Mouse (Mus musculus): ENCODE results near the gene Kbtbd13. TPM values are rescaled to one million over a fixed set of nuclear protein-coding genes. Genes with fewer than 3 reads are reported as not detected.
A peak's percentile ranks its signal among the peaks of the same experiment; 100 is the strongest.

The Kbtbd13 gene
- polyA plus RNA-seq, 1 experiment from 2014 or later: 0.48 TPM

DNA sequence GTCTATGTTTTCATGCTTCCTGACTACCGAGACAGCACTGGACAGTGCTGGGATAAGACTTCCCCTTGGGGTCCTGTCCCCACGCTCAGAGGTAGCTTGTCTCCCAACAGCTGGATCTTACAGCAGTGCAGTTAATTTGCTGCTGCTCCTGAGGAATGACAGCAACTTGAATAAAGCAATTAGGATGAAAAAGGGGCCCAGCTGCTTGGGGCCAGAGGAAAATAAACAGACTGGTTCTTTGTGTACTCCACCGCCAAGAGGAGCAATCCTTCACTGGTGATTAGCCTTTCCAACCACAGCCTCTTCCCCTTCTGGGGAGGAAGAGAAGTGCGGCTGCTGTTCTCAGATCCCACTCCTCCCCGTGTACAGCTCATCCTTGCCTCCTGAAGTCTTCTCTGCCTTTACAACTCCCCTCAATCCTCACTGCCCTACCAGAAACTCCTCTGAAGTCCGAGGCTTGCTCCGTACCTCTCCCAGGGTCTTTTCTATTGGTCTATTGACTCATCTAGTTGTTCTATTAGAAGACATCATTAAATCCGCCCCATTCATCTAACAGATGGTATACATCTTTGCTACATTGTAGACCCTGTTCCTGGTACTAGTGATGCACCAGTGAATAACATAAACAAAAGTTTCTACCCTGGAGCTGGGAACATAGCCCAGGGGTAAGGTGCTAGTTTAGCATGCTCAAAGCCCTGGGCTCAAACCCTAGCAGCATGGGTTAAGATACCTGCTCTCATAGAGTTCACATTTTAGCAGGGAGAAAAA, 4.9 kb downstream of the Kbtbd13 start:
- Histone ChIP-seq H3K9ac (ENCODE audit: low read length) (no peak overlapping the region), H3K4me1 (replicated peaks; ENCODE audit: control insufficient read depth, insufficient read depth, low read length) (0 out of 2 replicates have a peak, but pooled peaks cover 4% of the 10 kb centered on the region), H3K36me3 (ENCODE audit: control insufficient read depth, insufficient read depth, low read length) (no peaks in the 10 kb centered on the region), H3K27ac (ENCODE audit: low read depth, low read length) (0 out of 2 replicates have a peak overlapping the region, but pooled peaks have one; percentile 12), H3K9me3 (ENCODE audit: control insufficient read depth, low read length) (no peaks in the 10 kb centered on the region), H3K4me3 (ENCODE audit: low read depth, low read length) (no peak overlapping the region), H3K27me3 (ENCODE audit: control insufficient read depth, insufficient read depth, low read length) (peaks cover 17% of the 10 kb centered on the region), H3K4me2 (ENCODE audit: low read depth, low read length, severe bottlenecking) (no peak overlapping the region)
- DNase-seq (ENCODE audit: low spot score) (no peak), ATAC-seq (replicated peaks; ENCODE audit: low FRiP score) (no peak)
- WGBS: 34% methylated on average over 8 of the region's 8 CpGs

DNA sequence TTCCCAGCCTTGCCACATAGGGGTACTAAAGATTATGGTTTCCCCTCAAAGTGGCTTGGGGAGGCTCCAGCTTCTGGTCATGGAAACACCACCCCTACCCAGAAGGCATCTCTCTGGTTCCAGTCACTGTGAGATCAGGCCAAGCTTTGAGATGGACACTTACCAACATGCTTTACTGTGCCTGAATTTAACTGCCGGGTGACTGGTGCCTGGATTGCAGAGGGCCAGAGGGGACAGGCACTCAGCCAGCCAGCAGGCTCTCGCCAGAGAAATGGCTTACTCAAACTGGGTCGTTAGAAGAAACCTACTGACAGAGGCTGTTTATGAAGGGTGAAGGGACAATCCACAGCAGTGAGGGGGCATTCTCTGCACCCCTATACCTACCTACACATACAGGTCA, 7.2 kb downstream of the Kbtbd13 start:
- Histone ChIP-seq H3K27ac (ENCODE audit: low read depth, low read length) (no peak overlapping the region), H3K4me1 (replicated peaks; ENCODE audit: control insufficient read depth, insufficient read depth, low read length) (0 out of 2 replicates have a peak, but pooled peaks cover 4% of the 10 kb centered on the region), H3K4me3 (ENCODE audit: low read depth, low read length) (no peak overlapping the region), H3K27me3 (ENCODE audit: control insufficient read depth, insufficient read depth, low read length) (no peaks in the 10 kb centered on the region), H3K9me3 (ENCODE audit: control insufficient read depth, low read length) (no peaks in the 10 kb centered on the region), H3K4me2 (ENCODE audit: low read depth, low read length, severe bottlenecking) (no peak overlapping the region), H3K9ac (ENCODE audit: low read length) (no peak overlapping the region), H3K36me3 (ENCODE audit: control insufficient read depth, insufficient read depth, low read length) (no peaks in the 10 kb centered on the region)
- WGBS: 68% methylated on average over 3 of the region's 3 CpGs
- ATAC-seq (replicated peaks; ENCODE audit: low FRiP score) (no peak), DNase-seq (ENCODE audit: low spot score) (no peak)

DNA sequence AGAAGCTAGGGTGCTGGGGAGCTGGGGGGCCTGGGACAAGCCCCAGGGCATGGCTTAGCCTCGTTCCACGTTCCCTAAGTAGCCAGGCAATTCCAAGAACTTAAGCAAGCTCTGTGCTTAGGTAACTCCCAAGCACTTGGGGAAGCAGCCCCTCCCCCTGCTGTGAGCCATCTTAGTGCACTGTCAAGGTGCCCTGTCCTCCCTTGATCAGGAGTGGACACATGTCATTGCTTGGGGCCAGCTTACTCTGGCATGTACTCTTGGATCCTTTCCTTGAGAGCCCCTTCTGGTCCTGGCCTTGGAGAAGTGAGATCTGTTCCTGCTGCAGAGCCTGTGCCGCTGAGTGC, 8.7 kb downstream of the Kbtbd13 start:
- ATAC-seq (replicated peaks; ENCODE audit: low FRiP score) (no peak), DNase-seq (ENCODE audit: low spot score) (no peak)
- Histone ChIP-seq H3K27me3 (ENCODE audit: control insufficient read depth, insufficient read depth, low read length) (no peaks in the 10 kb centered on the region), H3K4me2 (ENCODE audit: low read depth, low read length, severe bottlenecking) (no peak overlapping the region), H3K36me3 (ENCODE audit: control insufficient read depth, insufficient read depth, low read length) (no peaks in the 10 kb centered on the region), H3K4me1 (replicated peaks; ENCODE audit: control insufficient read depth, insufficient read depth, low read length) (0 out of 2 replicates have a peak, but pooled peaks cover 4% of the 10 kb centered on the region), H3K4me3 (ENCODE audit: low read depth, low read length) (no peak overlapping the region), H3K27ac (ENCODE audit: low read depth, low read length) (no peak overlapping the region), H3K9me3 (ENCODE audit: control insufficient read depth, low read length) (no peaks in the 10 kb centered on the region), H3K9ac (ENCODE audit: low read length) (no peak overlapping the region)
- WGBS: 48% methylated on average over 3 of the region's 3 CpGs

DNA sequence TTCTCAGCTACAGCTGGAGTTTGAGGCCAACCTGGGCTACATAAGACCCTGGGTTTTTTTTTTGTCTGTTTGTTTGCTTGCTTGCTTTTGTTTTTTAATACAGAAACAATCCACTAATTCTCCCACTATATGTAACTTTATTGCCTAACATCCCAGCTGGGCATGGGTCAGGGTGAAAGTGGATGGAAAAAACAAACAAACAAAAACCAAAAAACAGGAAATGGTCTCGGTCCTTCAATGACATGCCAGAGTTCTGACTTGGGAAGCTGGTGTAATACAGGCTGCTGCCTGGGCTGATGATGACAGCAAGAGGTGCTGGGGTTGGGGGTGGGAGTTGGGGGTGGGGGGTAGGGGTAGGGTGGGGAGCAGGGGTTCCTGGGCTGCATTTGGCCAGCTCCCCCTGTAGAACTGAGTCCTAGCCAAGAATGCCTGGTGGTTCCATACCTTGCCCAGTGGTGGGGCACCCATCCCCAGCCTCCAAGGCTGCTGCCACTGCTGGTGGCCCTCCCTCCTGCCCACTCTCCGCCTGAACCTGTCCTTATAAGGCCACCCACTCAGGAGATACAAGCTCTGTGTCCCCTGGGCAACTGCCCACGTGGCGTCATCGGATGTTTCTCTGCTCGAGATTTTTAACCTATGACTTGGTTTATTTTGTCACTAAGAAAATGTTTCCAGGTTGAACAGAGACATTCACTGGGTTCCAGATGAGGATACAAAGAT, 9.3 kb downstream of the Kbtbd13 start:
- Histone ChIP-seq H3K4me1 (replicated peaks; ENCODE audit: control insufficient read depth, insufficient read depth, low read length) (0 out of 2 replicates have a peak, but pooled peaks cover 4% of the 10 kb centered on the region), H3K9ac (ENCODE audit: low read length) (no peak overlapping the region), H3K4me2 (ENCODE audit: low read depth, low read length, severe bottlenecking) (no peak overlapping the region), H3K36me3 (ENCODE audit: control insufficient read depth, insufficient read depth, low read length) (no peaks in the 10 kb centered on the region), H3K9me3 (ENCODE audit: control insufficient read depth, low read length) (no peaks in the 10 kb centered on the region), H3K27me3 (ENCODE audit: control insufficient read depth, insufficient read depth, low read length) (no peaks in the 10 kb centered on the region), H3K4me3 (ENCODE audit: low read depth, low read length) (no peak overlapping the region), H3K27ac (ENCODE audit: low read depth, low read length) (no peak overlapping the region)
- ATAC-seq (replicated peaks; ENCODE audit: low FRiP score) (no peak), DNase-seq (ENCODE audit: low spot score) (no peak)
- WGBS: 73% methylated on average over 6 of the region's 6 CpGs

DNA sequence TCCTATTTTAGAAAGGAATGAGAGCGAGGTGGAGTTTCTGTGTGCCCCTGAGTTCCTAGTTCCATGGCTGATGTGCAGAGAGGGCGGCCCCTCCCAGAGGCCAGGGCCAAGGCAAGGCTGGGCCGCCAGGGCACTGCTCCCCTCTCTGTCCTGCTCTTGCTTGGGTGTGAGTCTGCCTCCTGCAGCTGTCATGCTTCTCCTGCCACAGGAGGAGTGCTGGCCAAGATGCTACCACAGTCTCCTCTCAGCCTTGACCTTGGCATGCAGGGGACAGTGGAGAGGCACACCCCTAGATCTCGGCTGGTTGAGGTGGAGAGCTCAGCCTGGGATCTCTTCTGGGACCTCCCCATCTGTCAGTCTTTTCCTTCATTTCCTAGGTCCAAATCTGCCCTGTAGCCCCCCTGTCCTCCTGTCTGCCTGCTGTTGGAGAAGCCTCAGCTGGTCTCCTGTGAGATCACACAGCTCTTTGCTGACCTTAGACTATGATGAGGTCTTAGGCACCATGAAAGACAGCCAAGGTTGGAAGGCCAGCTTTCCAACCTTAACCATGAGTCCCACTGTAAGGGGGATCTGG, 10.3 kb downstream of the Kbtbd13 start:
- H3K4me1 ChIP-seq (replicated peaks; ENCODE audit: control insufficient read depth, insufficient read depth, low read length): no peaks in the 10 kb centered on the region
- H3K9ac ChIP-seq (ENCODE audit: low read length): no peak overlapping the region
- no peaks in the 10 kb centered on the region for H3K9me3 ChIP-seq (ENCODE audit: control insufficient read depth, low read length)
- no peak for ATAC-seq (replicated peaks; ENCODE audit: low FRiP score)
- no peak for DNase-seq (ENCODE audit: low spot score)
- no peaks in the 10 kb centered on the region for H3K27me3 ChIP-seq (ENCODE audit: control insufficient read depth, insufficient read depth, low read length)
- H3K27ac ChIP-seq (ENCODE audit: low read depth, low read length): no peak overlapping the region
- H3K4me2 ChIP-seq (ENCODE audit: low read depth, low read length, severe bottlenecking): no peak overlapping the region
- no peaks in the 10 kb centered on the region for H3K36me3 ChIP-seq (ENCODE audit: control insufficient read depth, insufficient read depth, low read length)
- no peak overlapping the region for H3K4me3 ChIP-seq (ENCODE audit: low read depth, low read length)
- WGBS: 84% methylated on average over 4 of the region's 4 CpGs

DNA sequence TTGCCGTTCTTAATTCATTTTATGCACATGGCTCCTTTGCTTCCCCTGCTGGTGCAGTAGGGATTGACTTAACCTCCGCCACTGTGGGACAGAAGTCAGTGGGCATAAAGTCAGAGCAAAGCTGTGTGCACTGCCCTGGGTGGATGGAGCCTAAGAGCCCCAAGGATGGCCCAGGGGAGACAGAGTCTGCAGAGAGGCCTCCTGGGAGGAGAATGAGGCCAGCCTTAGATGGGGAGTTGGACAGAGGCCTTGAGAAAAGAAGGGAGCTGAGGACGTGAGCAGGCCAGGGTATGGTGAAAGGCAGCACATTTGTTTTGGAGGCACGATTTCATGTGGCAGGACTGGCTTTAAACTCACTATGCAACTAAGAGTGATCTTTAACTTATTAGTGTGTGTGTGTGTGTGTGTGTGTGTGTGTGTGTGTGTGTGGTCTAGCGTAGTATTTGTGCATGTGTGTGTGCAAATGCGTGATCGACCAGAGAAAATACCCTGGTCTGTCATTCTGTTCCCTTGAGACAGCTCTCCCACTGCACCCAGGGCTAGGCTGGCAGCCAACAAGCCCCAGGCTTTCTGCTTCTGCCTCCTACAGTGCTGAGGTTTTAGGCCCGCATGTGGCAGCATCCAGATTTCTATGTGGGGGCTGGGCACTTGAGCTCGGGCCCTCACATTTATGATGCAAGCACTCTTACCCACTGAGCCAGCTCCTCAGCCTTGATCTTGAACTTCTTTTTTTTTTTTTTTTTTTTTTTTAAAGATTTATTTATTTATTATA, 16.1 kb downstream of the Kbtbd13 start:
- WGBS: 91% methylated on average over 9 of the region's 9 CpGs
- H3K27me3 ChIP-seq (ENCODE audit: control insufficient read depth, insufficient read depth, low read length): no peaks in the 10 kb centered on the region
- no peak overlapping the region for H3K9ac ChIP-seq (ENCODE audit: low read length)
- no peak overlapping the region for H3K4me3 ChIP-seq (ENCODE audit: low read depth, low read length)
- H3K27ac ChIP-seq (ENCODE audit: low read depth, low read length): no peak overlapping the region
- no peak for ATAC-seq (replicated peaks; ENCODE audit: low FRiP score)
- no peak overlapping the region for H3K4me2 ChIP-seq (ENCODE audit: low read depth, low read length, severe bottlenecking)
- no peaks in the 10 kb centered on the region; the same call in 1 of the 2 replicates for H3K36me3 ChIP-seq (ENCODE audit: control insufficient read depth, insufficient read depth, low read length)
- no peak for DNase-seq (ENCODE audit: low spot score)
- H3K4me1 ChIP-seq (replicated peaks; ENCODE audit: control insufficient read depth, insufficient read depth, low read length): no peaks in the 10 kb centered on the region
- no peaks in the 10 kb centered on the region for H3K9me3 ChIP-seq (ENCODE audit: control insufficient read depth, low read length)

DNA sequence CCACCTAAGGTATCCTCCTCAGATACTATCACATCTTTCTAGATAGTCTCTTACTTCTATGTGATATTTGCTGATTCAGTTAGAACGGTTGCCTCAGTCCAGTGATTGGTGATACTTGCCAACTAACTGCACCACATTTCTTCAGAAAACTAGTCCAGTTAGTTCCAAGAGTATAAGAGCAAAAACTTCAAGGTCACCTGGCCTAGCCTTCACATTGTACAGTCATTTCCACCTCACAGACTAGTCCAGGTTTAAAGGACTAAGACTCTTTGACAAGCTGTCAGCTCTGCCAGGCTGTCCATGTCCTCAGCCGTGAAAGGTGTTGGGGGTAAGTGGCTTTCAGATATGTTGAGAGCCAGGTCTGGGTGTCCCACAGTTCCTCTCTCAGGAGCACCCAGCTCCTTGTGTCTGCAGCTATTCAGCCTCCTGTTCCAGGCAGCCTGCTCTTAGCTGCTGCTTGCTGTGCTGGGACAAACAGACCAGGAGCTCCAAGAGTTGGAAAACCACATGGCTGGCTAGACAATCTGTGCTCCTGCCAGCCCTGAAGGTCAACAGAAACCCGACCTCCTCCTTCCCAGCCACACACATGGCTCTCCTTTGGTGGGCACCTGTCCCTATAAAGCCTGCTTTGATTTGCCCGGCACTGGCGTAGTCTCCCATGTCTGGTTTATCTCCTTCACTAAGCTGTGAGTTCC, 16.8 kb downstream of the Kbtbd13 start:
- H3K4me2 ChIP-seq (ENCODE audit: low read depth, low read length, severe bottlenecking): no peak overlapping the region
- 84% methylated on average over 5 of the region's 5 CpGs for WGBS
- no peaks in the 10 kb centered on the region for H3K9me3 ChIP-seq (ENCODE audit: control insufficient read depth, low read length)
- H3K9ac ChIP-seq (ENCODE audit: low read length): no peak overlapping the region
- no peaks in the 10 kb centered on the region; the same call in 1 of the 2 replicates for H3K36me3 ChIP-seq (ENCODE audit: control insufficient read depth, insufficient read depth, low read length)
- no peaks in the 10 kb centered on the region for H3K27me3 ChIP-seq (ENCODE audit: control insufficient read depth, insufficient read depth, low read length)
- ATAC-seq (replicated peaks; ENCODE audit: low FRiP score) (no peak), DNase-seq (ENCODE audit: low spot score) (no peak)
- no peak overlapping the region for H3K27ac ChIP-seq (ENCODE audit: low read depth, low read length)
- H3K4me3 ChIP-seq (ENCODE audit: low read depth, low read length): no peak overlapping the region
- no peaks in the 10 kb centered on the region for H3K4me1 ChIP-seq (replicated peaks; ENCODE audit: control insufficient read depth, insufficient read depth, low read length)

DNA sequence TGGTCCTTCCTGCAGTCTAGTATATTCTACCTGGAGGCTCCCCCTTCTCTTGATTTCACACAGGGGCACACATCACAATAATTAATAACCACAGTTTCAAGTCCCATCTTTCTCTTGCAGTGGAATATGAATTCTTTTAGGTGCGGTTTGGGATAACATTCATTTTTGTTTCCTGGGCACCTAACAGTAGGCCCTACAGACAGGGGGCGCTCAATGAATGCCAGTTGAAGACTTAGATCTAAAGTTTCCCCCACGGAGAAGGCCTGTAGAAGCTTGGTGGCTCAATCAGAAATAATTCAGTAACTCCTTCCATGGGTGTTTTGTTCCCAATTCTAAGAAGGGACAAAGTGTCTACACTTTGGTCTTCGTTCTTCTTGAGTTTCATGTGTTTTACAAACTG, 19.0 kb downstream of the Kbtbd13 start:
- Histone ChIP-seq H3K4me2 (ENCODE audit: low read depth, low read length, severe bottlenecking) (no peak overlapping the region), H3K9me3 (ENCODE audit: control insufficient read depth, low read length) (no peaks in the 10 kb centered on the region), H3K36me3 (ENCODE audit: control insufficient read depth, insufficient read depth, low read length) (no peaks in the 10 kb centered on the region; the same call in 1 of the 2 replicates), H3K4me1 (replicated peaks; ENCODE audit: control insufficient read depth, insufficient read depth, low read length) (no peaks in the 10 kb centered on the region), H3K27me3 (ENCODE audit: control insufficient read depth, insufficient read depth, low read length) (no peaks in the 10 kb centered on the region), H3K27ac (ENCODE audit: low read depth, low read length) (no peak overlapping the region), H3K9ac (ENCODE audit: low read length) (no peak overlapping the region), H3K4me3 (ENCODE audit: low read depth, low read length) (no peak overlapping the region)
- no peak for ATAC-seq (replicated peaks; ENCODE audit: low FRiP score)
- DNase-seq (ENCODE audit: low spot score): no peak
- WGBS: 76% methylated on average over 4 of the region's 4 CpGs
